11 mouse cellular contexts compared by ENCODE assay signal in the genomic region with DNA sequence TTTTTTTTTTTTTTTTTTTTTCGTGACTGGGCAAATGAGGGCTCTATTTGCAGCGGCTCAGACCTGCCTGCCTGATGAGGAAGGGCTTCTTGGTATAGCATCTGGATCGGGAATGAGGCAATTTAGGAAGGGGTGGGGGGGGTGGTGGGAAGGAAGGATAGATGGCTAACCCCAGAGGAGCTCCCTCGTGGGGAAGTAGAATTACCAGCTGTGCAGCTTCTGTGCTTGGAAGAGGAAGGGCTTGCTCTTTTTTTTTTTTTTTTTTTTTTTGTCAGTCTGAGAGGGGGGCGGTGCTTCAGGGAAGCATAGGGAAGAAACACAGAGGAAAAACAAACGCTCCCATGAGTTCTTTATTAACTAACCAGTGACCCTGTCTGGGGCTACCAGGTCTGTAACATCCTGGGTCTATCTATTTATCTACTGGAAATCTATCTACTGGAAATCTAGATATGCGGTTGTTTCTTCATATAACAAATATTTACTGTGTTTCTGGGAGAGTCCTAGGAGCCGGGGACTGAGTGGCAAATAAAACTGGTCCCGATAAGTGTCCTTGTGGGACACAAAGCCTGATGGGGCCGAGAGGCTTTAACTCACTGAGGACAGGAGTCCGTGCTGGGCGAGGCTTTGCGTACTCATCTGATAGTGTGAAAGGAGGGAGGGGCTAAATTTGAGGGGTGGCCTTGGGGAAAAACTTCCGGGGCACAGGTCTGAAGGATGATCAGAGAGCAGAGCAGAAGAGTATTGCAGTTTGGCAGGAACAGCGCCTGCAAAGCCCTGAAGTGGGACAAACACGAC. TPM values are rescaled to one million over a fixed set of nuclear protein-coding genes. Genes with fewer than 3 reads are reported as not detected.
DNase-seq lines count a peak whose midpoint lies in the region; ATAC-seq lines count a peak whose summit lies in the region.
"Had no signal": no experiment of that assay in that cellular context is flagged by ENCODE, and none has a peak within 500 bp of the region (broad histone marks: within the 10 kb centered on the region; RNA-seq: fewer than 3 reads in every experiment).

No protein-coding gene starts in this region.

- no peaks in the 10 kb centered on the region for H3K9me3 ChIP-seq in kidney, embryonic 16.5 days (ENCODE audit: low read length)
- H3K9me3 ChIP-seq in embryonic facial prominence, embryonic 10.5 days, result no peaks in the 10 kb centered on the region
- H3K9me3 ChIP-seq in liver, embryonic 13.5 days (replicated peaks), result no peaks in the 10 kb centered on the region
- no peaks in the 10 kb centered on the region for H3K9me3 ChIP-seq in neural tube, embryonic 15.5 days (replicated peaks)

- peaks cover 14% of the 10 kb centered on the region for H3K4me1 ChIP-seq in kidney, embryonic 16.5 days (ENCODE audit: insufficient read depth, low read length)
- H3K4me1 ChIP-seq in embryonic facial prominence, embryonic 10.5 days, result peaks cover 35% of the 10 kb centered on the region
- H3K4me1 ChIP-seq in liver, embryonic 13.5 days (replicated peaks), result peaks cover 6% of the 10 kb centered on the region; the same call in 1 of the 2 replicates
- peaks cover 23% of the 10 kb centered on the region for H3K4me1 ChIP-seq in neural tube, embryonic 15.5 days

- H3K9ac ChIP-seq in kidney, embryonic 16.5 days (replicated peaks; ENCODE audit: low read length), result peak overlapping the region; percentile 46
- H3K9ac ChIP-seq in liver, embryonic 13.5 days, result no peak overlapping the region
- H3K9ac ChIP-seq in neural tube, embryonic 15.5 days (replicated peaks), result peak overlapping the region; percentile 10; the same call in 1 of the 2 replicates

- peak overlapping the region; percentile 40; the same call in 1 of the 2 replicates for H3K27ac ChIP-seq in kidney, embryonic 16.5 days (ENCODE audit: low read length)
- peak overlapping the region; percentile 35; the same call in 1 of the 2 replicates for H3K27ac ChIP-seq in embryonic facial prominence, embryonic 10.5 days (replicated peaks)
- no peak overlapping the region for H3K27ac ChIP-seq in liver, embryonic 13.5 days
- no peak overlapping the region for H3K27ac ChIP-seq in neural tube, embryonic 15.5 days (replicated peaks)

- peak; percentile 37; the same call in 1 of the 2 replicates for ATAC-seq in kidney, embryonic 16.5 days (ENCODE audit: low FRiP score, low TSS enrichment)
- ATAC-seq in liver, embryonic 13.5 days (ENCODE audit: low read depth), result no peak; the same call in 1 of the 2 replicates
- no peak for ATAC-seq in neural tube, embryonic 15.5 days (ENCODE audit: low FRiP score)
- ATAC-seq in erythroid progenitor cell, adult 5-6 weeks (replicated peaks; ENCODE audit: low FRiP score, poor library complexity, severe bottlenecking), result no peak

- no peak for DNase-seq in kidney, adult 11 months
- peak; percentile 61 for DNase-seq in embryonic facial prominence, embryonic 10.5 days (ENCODE audit: low spot score)
- no peak for DNase-seq in liver, embryonic 13.5 days
- DNase-seq in adrenal gland, adult 18-20 months (ENCODE audit: low spot score in 2 of 2), result no peak
- no peak for DNase-seq in cerebellum, adult 9-10 months
- DNase-seq: cerebellum, postnatal 36 days had no signal

- peak overlapping the region; percentile 12; the same call in 1 of the 2 replicates for H3K4me3 ChIP-seq in kidney, embryonic 16.5 days (ENCODE audit: low read length)
- no peak overlapping the region for H3K4me3 ChIP-seq in embryonic facial prominence, embryonic 10.5 days
- H3K4me3 ChIP-seq in liver, embryonic 13.5 days (replicated peaks), result no peak overlapping the region
- H3K4me3 ChIP-seq in neural tube, embryonic 15.5 days (replicated peaks), result no peak overlapping the region

- H3K4me2 ChIP-seq in kidney, embryonic 16.5 days (replicated peaks; ENCODE audit: low read depth, low read length), result peak overlapping the region; percentile 46
- H3K4me2 ChIP-seq in liver, embryonic 13.5 days, result peak overlapping the region; percentile 29
- peak overlapping the region; percentile 28 for H3K4me2 ChIP-seq in neural tube, embryonic 15.5 days

- no peaks in the 10 kb centered on the region for H3K27me3 ChIP-seq in kidney, embryonic 16.5 days (ENCODE audit: insufficient read depth, low read length)
- H3K27me3 ChIP-seq in embryonic facial prominence, embryonic 10.5 days (replicated peaks; ENCODE audit: low read depth, poor library complexity, severe bottlenecking), result peaks cover 19% of the 10 kb centered on the region
- no peaks in the 10 kb centered on the region for H3K27me3 ChIP-seq in liver, embryonic 13.5 days
- H3K27me3 ChIP-seq in neural tube, embryonic 15.5 days (replicated peaks), result peaks cover 2% of the 10 kb centered on the region; the same call in 1 of the 2 replicates

- H3K36me3 ChIP-seq in kidney, embryonic 16.5 days (ENCODE audit: insufficient read depth, low read length), result no peaks in the 10 kb centered on the region
- no peaks in the 10 kb centered on the region for H3K36me3 ChIP-seq in embryonic facial prominence, embryonic 10.5 days (replicated peaks)
- no peaks in the 10 kb centered on the region for H3K36me3 ChIP-seq in liver, embryonic 13.5 days
- no peaks in the 10 kb centered on the region for H3K36me3 ChIP-seq in neural tube, embryonic 15.5 days
- H3K36me3 ChIP-seq: G1E had no signal

- 24% methylated on average over 16 of the region's 16 CpGs for WGBS in kidney, embryonic 16.5 days
- WGBS in embryonic facial prominence, embryonic 10.5 days, result 47% methylated on average over 16 of the region's 16 CpGs
- WGBS in liver, embryonic 13.5 days (ENCODE audit: insufficient replicate concordance), result 36% methylated on average over 16 of the region's 16 CpGs
- 28% methylated on average over 16 of the region's 16 CpGs for WGBS in neural tube, embryonic 15.5 days

RNA-seq across cellular contexts. Expression of a gene that starts 2.0 kb away (rescaled TPM):
- not detected in 2 replicates for polyA plus RNA-seq in kidney, embryonic 16.5 days (2015; fragmentation: Nextera tagmentation; extraction: Ambion mirVana)
- not detected in 2 replicates for polyA plus RNA-seq in embryonic facial prominence, embryonic 10.5 days (2016; fragmentation: Nextera tagmentation; extraction: Ambion mirVana)
- polyA plus RNA-seq in liver, embryonic 13.5 days (2015; fragmentation: Nextera tagmentation; extraction: Ambion mirVana), result not detected in 2 replicates
- 0.08 and 0.28 TPM in 2 replicates for polyA plus RNA-seq in neural tube, embryonic 15.5 days (2015; fragmentation: Nextera tagmentation; extraction: Ambion mirVana)
- under 1 TPM; 0.19 to 0.33 TPM for total RNA-seq in adrenal gland, adult 18-20 months (2021)
- not detected in 2 replicates for total RNA-seq in erythroid progenitor cell, adult 5-6 weeks (2015; ENCODE audit: low replicate concordance)
- total RNA-seq in erythroid progenitor cell, adult 5-6 weeks (2017; ENCODE audit: low replicate concordance), result not detected in 2 replicates
- total RNA-seq: G1E had no signal
- polyA plus RNA-seq: G1E; limb, embryonic 11.5 days had no signal

RNA-seq across cellular contexts. Expression of a gene that starts 45.4 kb away (rescaled TPM):
- polyA plus RNA-seq in kidney, embryonic 16.5 days (2015; fragmentation: Nextera tagmentation; extraction: Ambion mirVana), result 136 and 142 TPM in 2 replicates
- polyA plus RNA-seq in embryonic facial prominence, embryonic 10.5 days (2016; fragmentation: Nextera tagmentation; extraction: Ambion mirVana), result 75.1 and 84.8 TPM in 2 replicates
- 22.2 and 25.2 TPM in 2 replicates for polyA plus RNA-seq in liver, embryonic 13.5 days (2015; fragmentation: Nextera tagmentation; extraction: Ambion mirVana)
- polyA plus RNA-seq in neural tube, embryonic 15.5 days (2015; fragmentation: Nextera tagmentation; extraction: Ambion mirVana), result 95.3 and 98.9 TPM in 2 replicates
- 100 to 1,000 TPM in 1 of 2 experiments, 10 to 100 TPM in 1; 63.1 to 122 TPM for total RNA-seq in adrenal gland, adult 18-20 months (2021)
- 15.5 and 17.2 TPM in 2 replicates for total RNA-seq in erythroid progenitor cell, adult 5-6 weeks (2015; ENCODE audit: low replicate concordance)
- 6.7 and 15.0 TPM in 2 replicates for total RNA-seq in erythroid progenitor cell, adult 5-6 weeks (2017; ENCODE audit: low replicate concordance)
- polyA plus RNA-seq: G1E had no signal

Comparison
In these comparisons a context has a peak if more than half of its experiments do, and no peak if none do; other contexts are left out.
1. H3K27ac ChIP-seq: peak in kidney, embryonic 16.5 days (single experiment) and embryonic facial prominence, embryonic 10.5 days (single experiment); none in liver, embryonic 13.5 days (single experiment) and neural tube, embryonic 15.5 days (single experiment).
2. Peak in every context shown above with its lines, with median percentiles within 50 percentile points of each other: H3K4me2 ChIP-seq.